In the genomic region with DNA sequence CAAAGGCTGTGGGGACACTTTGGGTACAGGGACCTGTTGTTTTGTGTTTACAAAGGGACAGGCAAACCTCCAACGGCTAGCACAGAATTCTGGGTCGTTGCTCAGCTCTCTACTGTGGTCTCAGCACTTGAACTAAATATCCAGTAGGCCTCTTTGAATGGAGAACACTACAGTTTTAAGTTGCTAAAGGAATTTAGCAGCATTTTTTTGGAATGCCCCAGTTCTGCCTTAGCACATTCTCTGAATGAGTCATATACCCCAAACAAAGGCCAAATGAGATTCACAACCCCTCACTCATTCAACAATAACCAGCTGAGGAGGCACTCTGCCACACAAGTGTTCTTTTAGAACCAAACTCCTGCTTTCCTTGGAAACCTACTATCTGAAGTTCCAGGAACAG, we compare ENCODE assay signal across 21 mouse cellular contexts. TPM values are rescaled to one million over a fixed set of nuclear protein-coding genes. Genes with fewer than 3 reads are reported as not detected.
A peak's percentile ranks its signal among the peaks of the same experiment; 100 is the strongest.
DNase-seq lines count a peak whose midpoint lies in the region; ATAC-seq and TF ChIP-seq lines count a peak whose summit lies in the region.
"Had no signal": no experiment of that assay in that cellular context is flagged by ENCODE, and none has a peak within 500 bp of the region (broad histone marks: within the 10 kb centered on the region; RNA-seq: fewer than 3 reads in every experiment).

No protein-coding gene starts in this region.

- no peaks in the 10 kb centered on the region for H3K4me1 ChIP-seq in lung, postnatal 0 days (ENCODE audit: insufficient read depth, low read depth, low read length)
- peaks cover 9% of the 10 kb centered on the region; the same call in 1 of the 2 replicates for H3K4me1 ChIP-seq in embryonic fibroblast, embryonic 13.5 days (ENCODE audit: control insufficient read depth, insufficient read depth, low read length)
- H3K4me1 ChIP-seq: embryonic facial prominence, embryonic 13.5 days; forebrain, embryonic 13.5 days had no signal

- no peak overlapping the region for H3K9ac ChIP-seq in lung, postnatal 0 days (replicated peaks; ENCODE audit: low read depth)
- H3K9ac ChIP-seq: embryonic facial prominence, embryonic 13.5 days; embryonic facial prominence, embryonic 15.5 days; forebrain, embryonic 13.5 days; forebrain, embryonic 15.5 days; forebrain, postnatal 0 days had no signal

- TF ChIP-seq EP300 in lung, postnatal 0 days (IDR thresholded peaks at IDR 0.05) = no peak

- DNase-seq in lung, postnatal 0 days (ENCODE audit: low spot score) = peak; percentile 23
- DNase-seq in lung, postnatal 25 days (ENCODE audit: low spot score) = no peak
- peak; percentile 29 for DNase-seq in NIH3T3 (ENCODE audit: low read depth)
- no peak for DNase-seq in kidney, postnatal 36 days
- no peak for DNase-seq in adrenal gland, adult 8-10 months
- DNase-seq: adrenal gland, adult 2 months; adrenal gland, postnatal 14 days; adrenal gland, postnatal 36 days; cerebellum, adult 11 months; cerebellum, adult 18-20 months; cerebellum, adult 8-10 months; cerebellum, adult 9-11 months; cerebellum, postnatal 14 days; cerebellum, postnatal 36 days; embryo, embryonic 11 days; forebrain, postnatal 0 days had no signal

- ATAC-seq in lung, postnatal 0 days = peak; percentile 41
- ATAC-seq: forebrain, embryonic 13.5 days; forebrain, embryonic 15.5 days; forebrain, postnatal 0 days had no signal

- TF ChIP-seq POLR2A in embryonic fibroblast, embryonic 13.5 days (IDR thresholded peaks at IDR 0.05; ENCODE audit: low read depth, low read length) = no peak

- H3K4me2 ChIP-seq in lung, postnatal 0 days (replicated peaks; ENCODE audit: low read depth, low read length) = no peak overlapping the region
- H3K4me2 ChIP-seq: embryonic facial prominence, embryonic 13.5 days; embryonic facial prominence, embryonic 15.5 days; forebrain, embryonic 13.5 days; forebrain, embryonic 15.5 days had no signal

- 56% methylated on average over 2 of the region's 2 CpGs for WGBS in lung, postnatal 0 days

- H3K27ac ChIP-seq in lung, postnatal 0 days (ENCODE audit: low read length) = no peak overlapping the region
- peak overlapping the region; percentile 47 for H3K27ac ChIP-seq in embryonic fibroblast, embryonic 13.5 days (ENCODE audit: insufficient read depth, low read length)
- H3K27ac ChIP-seq: embryonic facial prominence, embryonic 13.5 days; embryonic facial prominence, embryonic 15.5 days; forebrain, embryonic 13.5 days; forebrain, embryonic 15.5 days had no signal

- no peaks in the 10 kb centered on the region for H3K27me3 ChIP-seq in lung, postnatal 0 days (replicated peaks; ENCODE audit: insufficient read depth, low read length)
- H3K27me3 ChIP-seq: embryonic facial prominence, embryonic 13.5 days; embryonic facial prominence, embryonic 15.5 days; forebrain, embryonic 13.5 days; forebrain, embryonic 15.5 days had no signal

- H3K4me3 ChIP-seq in lung, postnatal 0 days (ENCODE audit: low read depth, low read length) = no peak overlapping the region
- no peak overlapping the region for H3K4me3 ChIP-seq in embryonic fibroblast, embryonic 13.5 days (ENCODE audit: insufficient read depth, low read length)
- H3K4me3 ChIP-seq: embryonic facial prominence, embryonic 13.5 days; embryonic facial prominence, embryonic 15.5 days; forebrain, embryonic 13.5 days; forebrain, embryonic 15.5 days had no signal

- TF ChIP-seq CTCF in lung, postnatal 0 days (IDR thresholded peaks at IDR 0.05) = no peak
- TF ChIP-seq CTCF in embryonic fibroblast, embryonic 13.5 days (IDR thresholded peaks at IDR 0.05; ENCODE audit: borderline replicate concordance, insufficient read depth, low read length) = no peak

- H3K9me3 ChIP-seq in lung, postnatal 0 days (ENCODE audit: low read length) = no peaks in the 10 kb centered on the region
- H3K9me3 ChIP-seq: embryonic facial prominence, embryonic 13.5 days; embryonic facial prominence, embryonic 15.5 days; forebrain, embryonic 13.5 days; forebrain, embryonic 15.5 days had no signal

- H3K36me3 ChIP-seq in lung, postnatal 0 days (ENCODE audit: insufficient read depth, low read length) = no peaks in the 10 kb centered on the region
- H3K36me3 ChIP-seq: embryonic facial prominence, embryonic 13.5 days; embryonic facial prominence, embryonic 15.5 days; forebrain, embryonic 15.5 days had no signal

RNA-seq across cellular contexts. Expression of a gene that starts 14.5 kb away (rescaled TPM):
- 378 and 390 TPM in 2 replicates for polyA plus RNA-seq in lung, postnatal 0 days (2015; fragmentation: Nextera tagmentation; extraction: Ambion mirVana)
- polyA plus RNA-seq in embryonic fibroblast, embryonic 13.5 days (2011; ENCODE audit: insufficient read length, low read depth, missing spikeins) = 295 and 379 TPM in 2 replicates
- total RNA-seq in adrenal gland, adult 8-10 months (2022) = 100 to 1,000 TPM; 127 to 155 (median 137) TPM

RNA-seq across cellular contexts. Expression of a gene that starts 15.3 kb away (rescaled TPM):
- 19.0 and 19.3 TPM in 2 replicates for polyA plus RNA-seq in lung, postnatal 0 days (2015; fragmentation: Nextera tagmentation; extraction: Ambion mirVana)
- polyA plus RNA-seq in embryonic fibroblast, embryonic 13.5 days (2011; ENCODE audit: insufficient read length, low read depth, missing spikeins) = 46.0 and 47.7 TPM in 2 replicates
- 10 to 100 TPM; 18.3 to 29.6 (median 22.0) TPM for total RNA-seq in adrenal gland, adult 8-10 months (2022)

RNA-seq across cellular contexts. Expression of a gene that starts 22.2 kb away (rescaled TPM):
- polyA plus RNA-seq in lung, postnatal 0 days (2015; fragmentation: Nextera tagmentation; extraction: Ambion mirVana) = 111 and 121 TPM in 2 replicates
- polyA plus RNA-seq in embryonic fibroblast, embryonic 13.5 days (2011; ENCODE audit: insufficient read length, low read depth, missing spikeins) = 146 and 155 TPM in 2 replicates
- 100 to 1,000 TPM; 198 to 224 (median 207) TPM for total RNA-seq in adrenal gland, adult 8-10 months (2022)

RNA-seq across cellular contexts. Expression of a gene that starts 30.1 kb away (rescaled TPM):
- 107 and 110 TPM in 2 replicates for polyA plus RNA-seq in lung, postnatal 0 days (2015; fragmentation: Nextera tagmentation; extraction: Ambion mirVana)
- 200 and 265 TPM in 2 replicates for polyA plus RNA-seq in embryonic fibroblast, embryonic 13.5 days (2011; ENCODE audit: insufficient read length, low read depth, missing spikeins)
- total RNA-seq in adrenal gland, adult 8-10 months (2022) = 100 to 1,000 TPM; 121 to 139 (median 132) TPM

Comparison
In these comparisons a context has a peak if more than half of its experiments do, and no peak if none do; other contexts are left out.
1. DNase-seq: peak in lung, postnatal 0 days (single experiment) and NIH3T3 (single experiment); none in lung, postnatal 25 days (single experiment), kidney, postnatal 36 days (0 of 2) and adrenal gland, adult 8-10 months (single experiment).